Mouse (Mus musculus) heart, embryonic 15.5 days (tissue): ENCODE data around the gene Tcf19. TPM values are rescaled to one million over a fixed set of nuclear protein-coding genes. Genes with fewer than 3 reads are reported as not detected.
A peak's percentile ranks its signal among the peaks of the same experiment; 100 is the strongest.

Experiments used
- ATAC-seq: fragments of 200-750 bp; cut with Nextera tagmentation; replicated peaks from 2 replicates; pipeline ENCODE4 v1.8.0; 2017; ENCODE audit warnings: low read depth, moderate TSS enrichment; ENCODE audit not compliant: insufficient number of reproducible peaks, insufficient read depth, low FRiP score
- H3K27ac ChIP-seq: fragments of 300-500 bp; sonication (generic); 2 replicates; pipeline ENCODE4 v1.5.1; 2015; ENCODE audit warnings: mild to moderate bottlenecking, inconsistent platforms
- H3K27me3 ChIP-seq: fragments of 300-500 bp; sonication (generic); 2 replicates; pipeline ENCODE4 v1.6.1; 2015; ENCODE audit warnings: inconsistent platforms
- H3K36me3 ChIP-seq: fragments of 300-500 bp; sonication (generic); 2 replicates; pipeline ENCODE4 v1.6.1; 2015; ENCODE audit warnings: mild to moderate bottlenecking, inconsistent platforms
- H3K4me1 ChIP-seq: fragments of 300-500 bp; sonication (generic); replicated peaks from 2 replicates; pipeline ENCODE4 v1.6.1; 2015; ENCODE audit warnings: inconsistent platforms
- H3K4me2 ChIP-seq: fragments of 300-500 bp; sonication (generic); 2 replicates; pipeline ENCODE4 v1.6.1; 2015; ENCODE audit warnings: inconsistent platforms, mild to moderate bottlenecking, moderate library complexity
- H3K4me3 ChIP-seq: fragments of 300-500 bp; sonication (generic); 2 replicates; pipeline ENCODE4 v1.5.1; 2015; ENCODE audit warnings: mild to moderate bottlenecking, inconsistent platforms
- H3K9ac ChIP-seq: fragments of 300-500 bp; sonication (generic); 2 replicates; pipeline ENCODE4 v1.6.1; 2015; ENCODE audit warnings: mild to moderate bottlenecking, inconsistent platforms
- H3K9me3 ChIP-seq: fragments of 300-500 bp; sonication (generic); replicated peaks from 2 replicates; pipeline ENCODE4 v1.6.1; 2016; ENCODE audit warnings: inconsistent platforms
- WGBS: fragments of 180-500 bp; shearing (Covaris S2); methylation state at CpG from one replicate; pipeline ENCODE4 v1.1.7; 2015; ENCODE audit warnings: mixed read lengths; 5-methylcytosine and 5-hydroxymethylcytosine counted together
- polyA plus RNA-seq: library from polyadenylated mRNA; unstranded; fragments of >200 nt; fragmentation: Nextera tagmentation; extraction: Ambion mirVana; gene quantifications from 2 replicates; pipeline ENCODE4 v1.2.1, GENCODE M21; 2015

Gene Tcf19
- polyA plus RNA-seq, 1 experiment from 2014 or later = 51.8 TPM

DNA sequence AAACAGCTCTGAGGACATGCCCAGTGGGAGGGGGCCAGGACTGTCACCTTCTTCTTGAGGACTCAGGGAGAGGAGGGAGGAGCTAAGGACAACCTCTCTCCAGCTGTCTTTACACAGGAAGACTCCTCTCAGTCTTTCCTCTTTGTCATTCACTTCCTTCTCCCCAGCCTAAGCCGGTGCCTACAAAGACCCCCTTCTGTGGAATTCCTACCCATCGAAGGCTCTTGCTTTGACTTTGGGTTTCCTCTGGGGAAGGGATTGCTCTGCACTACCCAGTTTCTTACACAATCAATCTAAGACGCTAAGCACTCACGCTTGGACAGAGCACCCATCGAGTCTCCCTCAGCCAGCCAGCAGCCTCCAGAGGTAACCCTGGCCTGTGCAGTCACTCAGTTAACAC lies 32.0 kb upstream of the Tcf19 start:
- ATAC-seq = no peak
- Histone ChIP-seq H3K27me3 (no peaks in the 10 kb centered on the region), H3K4me3 (no peak overlapping the region), H3K9me3 (no peaks in the 10 kb centered on the region), H3K4me2 (no peak overlapping the region), H3K9ac (no peak overlapping the region), H3K27ac (peak overlapping the region; percentile 99), H3K4me1 (peaks cover 43% of the 10 kb centered on the region), H3K36me3 (no peaks in the 10 kb centered on the region)
- 24% methylated on average over 5 of the region's 5 CpGs for WGBS

DNA sequence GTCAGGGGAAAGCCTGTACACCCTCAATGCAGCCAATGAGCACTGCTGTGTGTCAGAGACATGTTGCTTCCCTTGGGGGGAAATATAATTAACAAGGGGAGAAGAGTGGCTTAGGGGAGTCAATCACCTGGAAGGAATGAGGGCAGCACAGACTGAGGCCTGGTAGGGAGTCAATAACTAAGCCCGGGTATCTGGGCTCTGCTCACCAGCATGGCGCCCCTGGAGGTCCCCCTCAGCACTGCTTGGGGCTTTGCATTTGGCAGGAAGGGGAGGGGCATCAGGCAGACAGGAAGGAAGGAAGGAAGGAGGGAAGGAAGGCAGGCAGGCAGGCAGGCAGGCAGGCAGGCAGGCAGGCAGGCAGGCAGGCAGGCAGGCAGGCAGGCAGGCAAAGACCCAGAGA lies 30.8 kb upstream of the Tcf19 start:
- H3K4me1 ChIP-seq = peaks cover 47% of the 10 kb centered on the region
- H3K27me3 ChIP-seq = no peaks in the 10 kb centered on the region
- ATAC-seq = no peak
- 89% methylated on average over 2 of the region's 2 CpGs for WGBS
- H3K9me3 ChIP-seq = no peaks in the 10 kb centered on the region
- H3K4me2 ChIP-seq = no peak overlapping the region
- no peak overlapping the region for H3K27ac ChIP-seq
- no peak overlapping the region for H3K9ac ChIP-seq
- no peaks in the 10 kb centered on the region for H3K36me3 ChIP-seq
- no peak overlapping the region for H3K4me3 ChIP-seq

DNA sequence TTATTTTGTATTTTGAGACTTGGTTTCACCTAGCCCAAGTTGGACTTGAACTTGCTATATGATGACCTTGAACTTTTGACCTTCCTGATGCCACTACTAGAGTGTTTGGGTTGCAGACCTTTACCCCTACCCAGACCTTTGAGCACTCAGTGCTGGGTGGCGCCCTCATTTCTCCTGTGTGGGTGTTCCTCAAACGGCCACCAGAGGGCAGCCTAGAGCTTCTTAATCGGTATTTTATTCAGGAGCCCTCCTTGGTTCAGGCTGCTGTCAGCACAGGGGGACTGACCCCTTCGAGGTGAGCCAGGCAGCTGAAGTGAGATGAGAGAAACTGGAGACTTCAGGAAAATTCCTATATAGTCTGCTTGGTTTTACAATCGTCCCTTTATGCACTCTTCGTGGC lies 28.1 kb upstream of the Tcf19 start:
- 37% methylated on average over 6 of the region's 6 CpGs for WGBS
- Histone ChIP-seq H3K4me3 (no peak overlapping the region), H3K27me3 (no peaks in the 10 kb centered on the region), H3K4me1 (peaks cover 24% of the 10 kb centered on the region), H3K4me2 (no peak overlapping the region), H3K27ac (no peak overlapping the region), H3K9ac (no peak overlapping the region), H3K36me3 (no peaks in the 10 kb centered on the region), H3K9me3 (no peaks in the 10 kb centered on the region)
- no peak for ATAC-seq

DNA sequence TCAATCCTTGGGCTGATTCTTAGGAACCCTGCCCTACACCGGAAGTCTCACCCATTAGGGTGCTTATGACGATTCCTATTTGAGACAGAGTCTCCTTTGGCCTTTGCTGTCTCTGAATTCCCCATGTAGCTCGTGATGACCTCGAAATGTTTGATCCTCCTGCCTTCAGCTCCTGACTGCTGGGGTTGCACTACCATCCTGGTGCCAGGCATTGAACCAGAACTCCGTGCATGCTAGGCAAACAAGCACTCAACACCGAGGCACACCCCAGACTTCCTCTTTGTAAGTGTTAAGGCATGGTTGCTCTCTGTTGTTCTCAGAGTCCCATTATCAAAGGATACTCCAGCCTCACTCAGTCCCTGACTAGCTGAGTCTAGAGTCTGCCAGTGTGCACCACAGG lies 27.4 kb upstream of the Tcf19 start:
- ATAC-seq = no peak
- WGBS = 69% methylated on average over 6 of the region's 6 CpGs
- Histone ChIP-seq H3K4me3 (no peak overlapping the region), H3K36me3 (no peaks in the 10 kb centered on the region), H3K9me3 (no peaks in the 10 kb centered on the region), H3K27me3 (no peaks in the 10 kb centered on the region), H3K4me2 (0 out of 2 replicates have a peak overlapping the region, but pooled peaks have one; percentile 38), H3K27ac (0 out of 2 replicates have a peak overlapping the region, but pooled peaks have one; percentile 33), H3K4me1 (peaks cover 23% of the 10 kb centered on the region), H3K9ac (no peak overlapping the region; the same call in 1 of the 2 replicates)

DNA sequence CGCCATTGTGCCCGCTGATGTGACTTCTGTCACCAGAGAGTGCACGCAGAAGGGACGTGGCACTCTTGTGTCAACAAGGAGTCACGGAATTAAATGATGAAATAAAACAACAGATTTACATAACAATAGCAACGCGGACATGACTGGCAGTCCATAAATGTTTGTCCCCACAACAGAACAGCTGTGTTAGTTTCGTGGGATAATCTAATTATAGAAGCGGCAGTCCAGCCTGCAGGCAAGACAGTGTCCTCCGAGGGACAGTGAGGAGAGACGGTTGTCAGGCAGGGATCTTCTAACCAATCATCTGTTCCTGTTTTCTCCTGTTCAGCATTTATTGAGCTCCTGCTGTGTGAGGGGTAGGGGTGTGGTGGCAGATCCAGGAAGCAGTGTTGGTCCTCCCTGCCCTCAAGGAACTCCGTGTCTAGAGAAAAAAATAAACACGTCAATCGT lies 26.8 kb upstream of the Tcf19 start:
- WGBS = 41% methylated on average over 14 of the region's 14 CpGs
- peak overlapping the region; percentile 33; the same call in 1 of the 2 replicates for H3K27ac ChIP-seq

DNA sequence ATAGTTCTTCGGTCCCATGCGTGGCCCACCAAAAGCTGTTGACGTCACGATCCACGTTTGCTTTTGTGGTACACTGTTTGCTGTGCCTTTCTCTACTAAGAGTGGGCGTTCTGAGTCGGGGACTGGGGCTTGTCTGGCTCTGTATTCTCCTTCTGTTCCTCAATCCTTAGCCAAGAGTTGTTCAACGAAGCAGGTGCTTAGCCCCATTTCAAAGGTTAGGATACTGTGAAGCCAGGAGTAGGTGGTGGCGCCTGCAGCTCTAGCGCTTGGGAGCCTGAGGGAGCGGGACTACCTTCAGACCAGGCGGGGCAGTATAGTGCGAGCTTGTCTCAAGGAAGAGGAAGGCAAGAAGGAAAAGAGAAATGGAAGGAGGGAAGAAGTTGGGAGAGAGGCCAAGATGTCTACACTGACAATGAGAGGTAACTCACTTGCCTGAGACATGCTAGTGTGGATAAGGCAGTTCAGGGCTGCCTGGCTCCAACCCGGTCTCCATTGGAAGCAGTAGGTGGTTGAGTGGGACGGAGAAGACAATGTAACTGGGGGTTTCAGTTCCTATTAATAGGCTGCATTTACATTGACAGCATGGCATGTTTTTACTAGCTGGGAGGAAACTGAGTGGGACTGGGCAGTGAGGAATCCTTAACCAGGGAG lies 26.3 kb upstream of the Tcf19 start:
- Histone ChIP-seq H3K9me3 (no peaks in the 10 kb centered on the region), H3K4me2 (peak overlapping the region; percentile 38), H3K4me3 (0 out of 2 replicates have a peak overlapping the region, but pooled peaks have one; percentile 3), H3K36me3 (no peaks in the 10 kb centered on the region), H3K4me1 (peaks cover 14% of the 10 kb centered on the region), H3K27ac (peak overlapping the region; percentile 33; the same call in 1 of the 2 replicates), H3K27me3 (0 out of 2 replicates have a peak, but pooled peaks cover 3% of the 10 kb centered on the region), H3K9ac (no peak overlapping the region)
- ATAC-seq = no peak
- WGBS = 72% methylated on average over 15 of the region's 15 CpGs

More for the DNA sequence above, 26.8 kb upstream of the Tcf19 start:
- no peaks in the 10 kb centered on the region for H3K27me3 ChIP-seq
- no peaks in the 10 kb centered on the region for H3K36me3 ChIP-seq
- peaks cover 17% of the 10 kb centered on the region for H3K4me1 ChIP-seq
- 0 out of 2 replicates have a peak overlapping the region, but pooled peaks have one; percentile 3 for H3K4me3 ChIP-seq
- H3K4me2 ChIP-seq = peak overlapping the region; percentile 38
- H3K9me3 ChIP-seq = no peaks in the 10 kb centered on the region
- ATAC-seq = no peak
- peak overlapping the region; percentile 3; the same call in 1 of the 2 replicates for H3K9ac ChIP-seq

DNA sequence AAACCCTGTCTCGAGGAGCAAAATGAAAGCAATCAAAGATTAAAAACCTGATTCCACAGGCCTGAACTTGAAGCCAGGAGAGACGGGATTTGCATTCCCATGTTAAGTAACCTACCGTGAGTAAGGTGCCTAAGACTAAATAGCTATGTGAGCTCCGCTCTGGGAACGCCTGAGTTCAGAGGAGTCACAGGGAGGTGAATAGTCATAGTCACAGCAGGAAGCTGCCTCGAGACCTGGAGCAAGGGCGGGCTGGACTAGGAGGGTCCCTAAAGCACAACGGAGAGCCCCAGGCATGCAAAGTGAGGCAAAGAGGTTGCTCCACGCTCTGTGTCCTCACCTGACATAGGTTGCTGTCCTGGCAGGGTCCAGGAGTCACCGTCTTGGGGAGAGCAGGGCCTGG lies 22.9 kb upstream of the Tcf19 start:
- H3K27me3 ChIP-seq = 0 out of 2 replicates have a peak, but pooled peaks cover 3% of the 10 kb centered on the region
- WGBS = 51% methylated on average over 10 of the region's 10 CpGs

DNA sequence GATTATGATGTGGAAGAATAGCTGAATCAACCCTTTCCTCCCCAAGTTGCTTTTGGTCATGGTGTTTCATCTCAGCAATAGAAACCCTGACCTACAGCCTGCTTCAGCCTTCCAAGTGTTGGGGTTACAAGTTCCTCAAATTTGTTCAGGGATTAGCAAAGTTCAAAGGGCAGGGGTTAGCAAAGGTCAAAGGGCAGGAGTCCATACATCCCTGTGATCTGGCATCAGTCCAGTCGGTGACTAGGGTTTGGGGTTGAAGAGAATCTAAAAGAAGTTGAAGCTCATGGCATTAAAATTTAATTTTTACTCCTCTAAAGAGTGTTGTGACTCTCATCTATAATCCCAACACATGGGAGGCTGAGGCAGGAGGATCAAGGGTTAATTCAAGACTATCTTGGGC lies 21.9 kb upstream of the Tcf19 start:
- H3K9me3 ChIP-seq = no peaks in the 10 kb centered on the region
- 73% methylated on average over 1 of the region's 1 CpGs for WGBS
- no peak overlapping the region for H3K4me3 ChIP-seq
- peaks cover 6% of the 10 kb centered on the region for H3K4me1 ChIP-seq
- no peak overlapping the region for H3K9ac ChIP-seq
- H3K27me3 ChIP-seq = peaks cover 10% of the 10 kb centered on the region; the same call in 1 of the 2 replicates
- H3K27ac ChIP-seq = no peak overlapping the region
- no peak overlapping the region for H3K4me2 ChIP-seq
- no peaks in the 10 kb centered on the region for H3K36me3 ChIP-seq
- no peak for ATAC-seq

More for the DNA sequence above, 22.9 kb upstream of the Tcf19 start:
- Histone ChIP-seq H3K4me2 (no peak overlapping the region), H3K9ac (no peak overlapping the region), H3K4me1 (peaks cover 14% of the 10 kb centered on the region), H3K27ac (no peak overlapping the region), H3K36me3 (no peaks in the 10 kb centered on the region), H3K4me3 (no peak overlapping the region), H3K9me3 (no peaks in the 10 kb centered on the region)
- no peak for ATAC-seq

DNA sequence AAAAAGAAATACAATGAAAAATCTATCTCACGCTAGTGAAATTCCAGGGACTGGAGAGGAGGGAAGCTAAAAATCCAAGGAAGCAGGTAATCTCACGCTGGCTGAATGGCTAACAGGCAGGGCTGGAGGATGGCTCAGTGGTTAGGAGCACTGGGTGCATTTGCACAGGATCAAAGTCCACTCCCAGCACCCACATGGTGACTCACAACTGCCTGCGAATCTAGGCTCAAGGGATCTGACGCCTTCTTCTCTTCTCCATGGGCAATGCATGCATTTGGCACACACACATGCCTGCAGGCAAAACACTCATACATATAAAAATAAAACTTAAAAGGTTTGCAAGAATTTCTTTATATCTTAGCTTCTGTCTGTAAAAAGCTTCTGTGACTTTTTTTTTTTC lies 20.8 kb upstream of the Tcf19 start:
- Histone ChIP-seq H3K9ac (no peak overlapping the region), H3K4me1 (no peaks in the 10 kb centered on the region), H3K4me3 (no peak overlapping the region), H3K27me3 (peaks cover 15% of the 10 kb centered on the region; the same call in 1 of the 2 replicates), H3K36me3 (no peaks in the 10 kb centered on the region), H3K4me2 (no peak overlapping the region), H3K27ac (no peak overlapping the region), H3K9me3 (no peaks in the 10 kb centered on the region)
- whole genome bisulfite sequencing = 86% methylated on average over 4 of the region's 4 CpGs
- no peak for ATAC-seq

DNA sequence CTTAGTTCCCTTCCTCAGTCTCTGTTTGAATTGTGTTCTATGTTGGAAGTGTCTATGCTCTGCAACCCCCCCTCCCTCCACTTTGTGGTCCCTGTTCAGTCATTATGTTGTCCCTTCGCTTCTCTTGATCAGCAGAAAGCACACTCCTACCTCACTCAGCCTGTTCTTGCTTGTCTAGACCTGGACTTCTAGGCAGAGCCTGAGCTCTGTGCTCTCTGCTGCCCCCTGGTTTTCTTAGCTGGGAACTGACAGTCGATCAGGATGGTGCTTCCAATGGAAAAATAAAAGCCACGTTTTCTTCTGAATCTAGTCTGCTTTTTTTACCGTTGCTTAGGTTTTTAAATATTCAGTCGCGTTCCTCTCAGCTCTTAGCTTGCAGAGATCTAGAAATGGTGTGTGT lies 17.7 kb upstream of the Tcf19 start:
- H3K4me1 ChIP-seq = no peaks in the 10 kb centered on the region
- H3K9ac ChIP-seq = no peak overlapping the region
- H3K4me2 ChIP-seq = no peak overlapping the region
- 9% methylated on average over 6 of the region's 6 CpGs for WGBS
- no peak overlapping the region for H3K4me3 ChIP-seq
- peaks cover 7% of the 10 kb centered on the region for H3K36me3 ChIP-seq
- H3K9me3 ChIP-seq = no peaks in the 10 kb centered on the region
- peaks cover 15% of the 10 kb centered on the region; the same call in 1 of the 2 replicates for H3K27me3 ChIP-seq
- no peak overlapping the region for H3K27ac ChIP-seq
- no peak for ATAC-seq

DNA sequence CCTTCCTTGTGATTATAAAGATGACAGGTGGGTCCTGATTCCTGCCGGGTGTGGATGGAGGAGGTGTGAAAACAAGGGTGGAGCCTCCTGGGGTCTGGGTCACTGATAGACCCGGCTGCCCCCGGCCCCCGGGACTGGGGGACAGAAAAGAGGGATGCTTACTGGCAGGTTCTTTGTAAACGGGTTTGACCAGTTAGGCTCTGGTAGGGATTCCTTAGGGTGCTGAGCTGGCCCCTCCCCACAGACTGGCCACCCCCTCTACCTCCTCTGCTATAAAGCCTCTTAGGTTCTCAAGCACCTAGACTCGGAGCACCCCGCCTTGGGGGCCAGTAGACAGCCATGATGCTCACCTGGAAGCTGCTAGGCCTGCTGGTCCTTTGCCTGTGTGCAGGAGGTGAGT lies 16.3 kb upstream of the Tcf19 start, which contains the start of gene Psors1c2:
TSS of gene Psors1c2 (plus strand) at position 301 of the 400 bp plus-strand sequence.
- ATAC-seq = no peak
- Histone ChIP-seq H3K27me3 (peaks cover 12% of the 10 kb centered on the region; the same call in 1 of the 2 replicates), H3K4me2 (no peak within 1 kb of the TSS), H3K4me1 (no peaks in the 10 kb centered on the region), H3K36me3 (peaks cover 21% of the 10 kb centered on the region), H3K4me3 (no peak within 1 kb of the TSS), H3K27ac (no peak within 1 kb of the TSS), H3K9ac (no peak within 1 kb of the TSS), H3K9me3 (no peaks in the 10 kb centered on the region)
- 14% methylated on average over 7 of the region's 7 CpGs for WGBS

DNA sequence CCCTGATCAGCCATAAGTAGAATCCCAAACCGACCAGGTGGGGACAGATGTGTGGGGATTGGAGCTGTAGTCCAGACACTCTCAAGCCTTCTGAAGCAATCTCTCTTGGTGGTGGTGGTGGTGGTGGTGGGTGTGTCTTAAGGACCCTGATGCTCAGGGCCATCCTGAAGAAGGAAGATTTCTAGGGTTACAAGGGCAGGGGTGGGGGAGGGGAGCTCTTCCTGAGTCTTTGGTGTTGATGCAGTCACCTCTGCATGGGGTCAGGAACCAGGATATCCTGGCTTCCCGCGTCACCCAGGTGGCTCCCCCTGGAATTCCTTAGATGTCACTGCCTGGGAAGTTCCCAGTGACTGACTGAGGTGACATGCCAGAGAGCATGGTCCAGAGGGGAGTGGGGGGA lies 15.7 kb upstream of the Tcf19 start:
- H3K27ac ChIP-seq = no peak overlapping the region
- no peaks in the 10 kb centered on the region for H3K4me1 ChIP-seq
- no peak overlapping the region for H3K9ac ChIP-seq
- WGBS = 4% methylated on average over 3 of the region's 3 CpGs
- H3K9me3 ChIP-seq = no peaks in the 10 kb centered on the region
- peaks cover 21% of the 10 kb centered on the region for H3K36me3 ChIP-seq
- H3K27me3 ChIP-seq = peaks cover 12% of the 10 kb centered on the region; the same call in 1 of the 2 replicates
- no peak overlapping the region for H3K4me3 ChIP-seq
- ATAC-seq = no peak
- no peak overlapping the region for H3K4me2 ChIP-seq
